Mouse (Mus musculus): Measurements from ENCODE around the gene Neurod6.

Gene Neurod6

GRCm38 (mm10) chr6:55646824-55647560 lies 34.1 kb downstream of the Neurod6 start:
- no peak for DNase-seq (ENCODE audit: extremely low spot score, low spot score)

GRCm38 (mm10) chr6:55646111-55646823 lies 34.8 kb downstream of the Neurod6 start:
- DNase-seq (ENCODE audit: extremely low spot score, low spot score) = no peak

- no peak for DNase-seq (ENCODE audit: extremely low spot score, low spot score)
These were observed 46.4 kb downstream of the Neurod6 start for GRCm38 (mm10) chr6:55634662-55635061.

Data from neural tube, embryonic 10.5 days (tissue).